Mouse (Mus musculus) left cerebral cortex, adult 18-20 months (tissue): Measurements from ENCODE around the gene Cnnm2. TPM values are rescaled to one million over a fixed set of nuclear protein-coding genes. Genes with fewer than 3 reads are reported as not detected.
A peak's percentile ranks its signal among the peaks of the same experiment; 100 is the strongest.
"Not testable (repeated sequence)": the region's sequence is repeated elsewhere in the genome, so short reads cannot be mapped to it uniquely, and the experiment has no call there.

ENCODE experiments used
- DNase-seq, 2 experiments: peaks; one replicate each; pipeline ENCODE4 v3.0.0; 2021 to 2022; ENCODE audit warnings: low spot score in 2 of 2, mixed read lengths in 1 of 2
- total RNA-seq, 2 experiments: library from RNA; stranded (reverse); gene quantifications; 2 replicates each; pipeline ENCODE4 v1.2.3; 2021

Gene Cnnm2
- total RNA-seq, 2 experiments from 2014 or later = 32.6 to 34.2 TPM

GRCm38 (mm10) chr19:46759909-46760308 lies 1.5 kb upstream of the Cnnm2 start:
- not testable (repeated sequence) for DNase-seq

- peak; percentile 90 to 92 for DNase-seq
Observed at GRCm38 (mm10) chr19:46760375-46761160, 828 bp upstream of the Cnnm2 start.

GRCm38 (mm10) chr19:46761971-46762290 lies 535 bp downstream of the Cnnm2 start:
- DNase-seq = peak in 1 of 2 experiments; percentile 26

GRCm38 (mm10) chr19:46762291-46762991 lies 1.0 kb downstream of the Cnnm2 start:
- peak; percentile 24 to 51 for DNase-seq

- DNase-seq = no peak
Observed at GRCm38 (mm10) chr19:46762992-46763342, 1.6 kb downstream of the Cnnm2 start.

GRCm38 (mm10) chr19:46763356-46763755 lies 2.0 kb downstream of the Cnnm2 start:
- no peak for DNase-seq

GRCm38 (mm10) chr19:46763932-46764762 lies 2.8 kb downstream of the Cnnm2 start:
- no peak for DNase-seq

GRCm38 (mm10) chr19:46764763-46765117 lies 3.3 kb downstream of the Cnnm2 start:
- peak in 1 of 2 experiments; percentile 24 for DNase-seq

GRCm38 (mm10) chr19:46766125-46766524 lies 4.7 kb downstream of the Cnnm2 start:
- no peak for DNase-seq

- DNase-seq = no peak
Observed at GRCm38 (mm10) chr19:46769759-46770158, 8.4 kb downstream of the Cnnm2 start.

- no peak for DNase-seq
Observed at GRCm38 (mm10) chr19:46771801-46772200, 10.4 kb downstream of the Cnnm2 start.

- DNase-seq = no peak
Observed at GRCm38 (mm10) chr19:46776391-46776790, 15.0 kb downstream of the Cnnm2 start.

GRCm38 (mm10) chr19:46776850-46777249 lies 15.5 kb downstream of the Cnnm2 start:
- no peak for DNase-seq

GRCm38 (mm10) chr19:46777928-46778680 lies 16.7 kb downstream of the Cnnm2 start:
- no peak for DNase-seq

- not testable (repeated sequence) for DNase-seq
Observed at GRCm38 (mm10) chr19:46779130-46779529, 17.7 kb downstream of the Cnnm2 start.

GRCm38 (mm10) chr19:46784038-46784437 lies 22.6 kb downstream of the Cnnm2 start:
- no peak for DNase-seq

GRCm38 (mm10) chr19:46784502-46784901 lies 23.1 kb downstream of the Cnnm2 start:
- DNase-seq = no peak

- no peak for DNase-seq
Observed at GRCm38 (mm10) chr19:46785633-46786032, 24.2 kb downstream of the Cnnm2 start.

- DNase-seq = no peak
Observed at GRCm38 (mm10) chr19:46789782-46790181, 28.4 kb downstream of the Cnnm2 start.

GRCm38 (mm10) chr19:46791360-46791759 lies 30.0 kb downstream of the Cnnm2 start:
- no peak for DNase-seq

GRCm38 (mm10) chr19:46791921-46792320 lies 30.5 kb downstream of the Cnnm2 start:
- DNase-seq = no peak
